Mouse (Mus musculus): ENCODE data around the gene Tbc1d1. TPM values are rescaled to one million over a fixed set of nuclear protein-coding genes. Genes with fewer than 3 reads are reported as not detected.

Tbc1d1 gene
- polyA plus RNA-seq, 1 experiment from 2014 or later, result 11.6 TPM

DNA sequence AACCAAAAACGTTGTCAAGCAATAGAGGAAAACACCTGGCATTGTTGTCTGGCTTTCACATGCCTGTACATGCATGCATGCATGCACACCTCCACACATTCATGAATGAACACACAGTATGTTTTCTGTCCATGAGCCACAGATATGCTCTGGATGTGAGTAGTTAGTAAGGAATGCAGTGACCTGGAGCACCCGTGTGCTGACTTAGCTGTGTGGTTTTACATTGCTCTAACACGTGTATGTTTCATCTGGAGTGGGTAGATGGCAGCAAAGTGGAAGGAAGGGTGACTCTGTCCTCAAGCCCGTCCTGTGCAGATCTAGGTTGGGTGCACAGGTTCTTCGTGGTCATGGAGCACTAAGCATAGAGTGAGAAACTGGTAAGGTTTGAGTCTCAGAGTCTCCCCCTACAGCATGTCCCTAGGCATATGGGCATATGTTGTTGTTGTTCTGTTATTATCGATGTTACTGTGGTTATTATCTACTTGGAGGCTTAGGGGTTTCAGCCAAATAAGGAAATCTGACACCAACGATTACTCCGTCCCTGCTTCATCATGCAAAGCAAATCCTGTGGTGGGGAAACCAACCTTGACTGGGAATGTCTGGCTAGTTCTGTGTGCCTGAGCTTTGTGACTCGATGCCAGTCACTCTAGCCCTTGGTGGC, 86.8 kb downstream of the Tbc1d1 start:
- no peak for ATAC-seq
- no peak overlapping the region for H3K4me3 ChIP-seq (ENCODE audit: low read depth, low read length)
- no peak overlapping the region for H3K27ac ChIP-seq (ENCODE audit: low read depth, low read length)
- no peak overlapping the region for H3K9ac ChIP-seq (ENCODE audit: low read length)
- no peaks in the 10 kb centered on the region; the same call in none of the 2 replicates for H3K4me1 ChIP-seq (ENCODE audit: control insufficient read depth, insufficient read depth, low read length)
- no peaks in the 10 kb centered on the region for H3K27me3 ChIP-seq (replicated peaks; ENCODE audit: control insufficient read depth, insufficient read depth, low read length)
- no peaks in the 10 kb centered on the region for H3K9me3 ChIP-seq (replicated peaks; ENCODE audit: control insufficient read depth, low read length)
- H3K4me2 ChIP-seq (ENCODE audit: low read length), result no peak overlapping the region
- DNase-seq (ENCODE audit: low spot score), result no peak
- H3K36me3 ChIP-seq (ENCODE audit: control insufficient read depth, insufficient read depth, low read length), result no peaks in the 10 kb centered on the region
- 65% methylated on average over 9 of the region's 9 CpGs for WGBS

DNA sequence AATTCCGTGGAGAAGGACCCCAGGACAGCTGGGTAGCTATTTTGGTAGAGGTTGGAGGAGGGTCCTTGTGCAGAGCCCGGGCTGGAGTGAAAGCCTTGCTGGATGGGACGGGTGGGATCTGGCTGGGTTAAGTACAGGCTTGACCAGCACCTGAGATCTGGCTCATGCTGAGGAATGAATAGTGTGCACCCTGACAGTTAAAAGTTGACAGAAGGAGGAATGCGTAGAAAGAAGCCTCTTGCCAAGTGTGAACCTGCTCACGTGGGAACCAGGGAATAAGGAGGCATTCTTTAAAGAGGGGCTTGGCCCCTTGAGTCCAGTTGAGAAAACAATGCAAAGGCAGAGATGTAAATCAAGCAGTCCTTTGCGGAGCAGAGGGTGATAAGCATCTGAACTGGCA, 87.6 kb downstream of the Tbc1d1 start:
- no peaks in the 10 kb centered on the region; the same call in none of the 2 replicates for H3K4me1 ChIP-seq (ENCODE audit: control insufficient read depth, insufficient read depth, low read length)
- no peak for DNase-seq (ENCODE audit: low spot score)

DNA sequence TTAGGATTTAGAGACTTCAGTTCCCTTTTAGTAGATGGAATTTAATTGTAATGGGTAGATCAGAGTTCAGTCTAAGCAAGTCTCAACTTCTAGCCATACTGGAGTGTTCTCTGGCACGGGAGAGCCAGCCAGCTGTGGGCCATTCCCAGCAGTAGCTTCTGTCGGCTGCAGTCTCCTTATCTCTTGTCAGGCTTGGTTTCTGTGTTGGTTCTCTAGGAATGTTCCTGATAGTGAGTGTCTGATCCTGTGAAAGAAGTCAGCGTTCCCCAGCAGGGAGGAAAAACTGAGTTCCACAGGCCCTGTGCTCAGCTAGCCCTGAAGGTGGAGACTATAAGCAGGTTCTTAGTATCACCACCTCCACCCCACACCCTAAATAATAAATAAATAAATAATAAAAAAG, 88.2 kb downstream of the Tbc1d1 start:
- Histone ChIP-seq H3K27ac (ENCODE audit: low read depth, low read length) (no peak overlapping the region), H3K36me3 (ENCODE audit: control insufficient read depth, insufficient read depth, low read length) (no peaks in the 10 kb centered on the region), H3K4me1 (ENCODE audit: control insufficient read depth, insufficient read depth, low read length) (no peaks in the 10 kb centered on the region; the same call in none of the 2 replicates), H3K9me3 (replicated peaks; ENCODE audit: control insufficient read depth, low read length) (no peaks in the 10 kb centered on the region), H3K9ac (ENCODE audit: low read length) (no peak overlapping the region), H3K4me3 (ENCODE audit: low read depth, low read length) (no peak overlapping the region), H3K27me3 (replicated peaks; ENCODE audit: control insufficient read depth, insufficient read depth, low read length) (no peaks in the 10 kb centered on the region), H3K4me2 (ENCODE audit: low read length) (no peak overlapping the region)
- ATAC-seq (no peak), DNase-seq (ENCODE audit: low spot score) (no peak)
- 38% methylated on average over 3 of the region's 3 CpGs for WGBS

More for the DNA sequence above, 87.6 kb downstream of the Tbc1d1 start:
- Histone ChIP-seq H3K9ac (ENCODE audit: low read length) (no peak overlapping the region), H3K4me2 (ENCODE audit: low read length) (no peak overlapping the region), H3K36me3 (ENCODE audit: control insufficient read depth, insufficient read depth, low read length) (no peaks in the 10 kb centered on the region), H3K27me3 (replicated peaks; ENCODE audit: control insufficient read depth, insufficient read depth, low read length) (no peaks in the 10 kb centered on the region), H3K4me3 (ENCODE audit: low read depth, low read length) (no peak overlapping the region), H3K9me3 (replicated peaks; ENCODE audit: control insufficient read depth, low read length) (no peaks in the 10 kb centered on the region), H3K27ac (ENCODE audit: low read depth, low read length) (no peak overlapping the region)
- ATAC-seq, result no peak
- WGBS, result 49% methylated on average over 6 of the region's 6 CpGs

DNA sequence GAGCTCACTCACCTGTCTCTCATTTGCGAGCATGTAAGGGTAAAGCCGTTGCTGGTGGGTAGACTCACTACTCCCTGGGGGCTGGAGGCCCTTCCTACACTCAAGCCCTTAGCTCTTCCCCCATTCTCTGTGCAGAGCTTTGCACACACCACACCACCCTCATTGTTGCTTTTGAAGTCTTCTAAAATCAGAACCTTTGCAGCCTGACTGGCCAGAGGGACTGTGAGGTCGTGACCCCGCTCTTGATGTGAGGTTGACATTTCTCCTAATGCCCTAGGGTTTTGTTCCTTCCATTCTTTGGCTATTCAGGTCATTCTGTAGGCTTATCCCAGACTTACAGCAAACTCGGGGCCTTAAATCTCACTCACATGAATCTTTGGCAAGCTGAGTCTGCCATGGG, 88.6 kb downstream of the Tbc1d1 start:
- no peak overlapping the region for H3K9ac ChIP-seq (ENCODE audit: low read length)

DNA sequence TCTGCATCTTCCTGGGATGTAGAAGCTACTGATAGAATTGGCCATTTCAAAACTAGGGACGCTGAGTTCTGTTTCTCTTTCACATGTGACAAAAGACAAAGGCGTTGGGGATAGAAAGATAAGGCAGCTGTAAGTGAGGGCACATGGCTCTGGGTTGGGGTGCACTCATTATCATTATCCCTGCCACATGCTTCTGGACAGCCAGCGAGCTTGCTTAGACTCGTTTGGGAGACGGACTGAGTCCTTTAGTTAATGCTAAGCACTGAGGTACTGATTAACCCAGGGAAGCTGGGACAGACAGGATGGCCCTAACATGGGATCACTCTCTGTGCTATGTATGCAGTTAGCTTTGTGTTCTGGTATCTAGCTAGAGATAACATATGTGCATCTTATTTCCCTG, 95.3 kb downstream of the Tbc1d1 start:
- H3K9me3 ChIP-seq (replicated peaks; ENCODE audit: control insufficient read depth, low read length), result no peaks in the 10 kb centered on the region
- H3K9ac ChIP-seq (ENCODE audit: low read length), result no peak overlapping the region
- no peaks in the 10 kb centered on the region for H3K36me3 ChIP-seq (ENCODE audit: control insufficient read depth, insufficient read depth, low read length)
- H3K27me3 ChIP-seq (replicated peaks; ENCODE audit: control insufficient read depth, insufficient read depth, low read length), result no peaks in the 10 kb centered on the region
- H3K4me3 ChIP-seq (ENCODE audit: low read depth, low read length), result no peak overlapping the region
- WGBS, result 76% methylated on average over 5 of the region's 5 CpGs
- DNase-seq (ENCODE audit: low spot score), result no peak
- peaks cover 7% of the 10 kb centered on the region; the same call in 1 of the 2 replicates for H3K4me1 ChIP-seq (ENCODE audit: control insufficient read depth, insufficient read depth, low read length)
- no peak overlapping the region for H3K4me2 ChIP-seq (ENCODE audit: low read length)
- H3K27ac ChIP-seq (ENCODE audit: low read depth, low read length), result no peak overlapping the region
- ATAC-seq, result no peak

More for the DNA sequence above, 88.6 kb downstream of the Tbc1d1 start:
- DNase-seq (ENCODE audit: low spot score) (no peak), ATAC-seq (no peak)
- Histone ChIP-seq H3K27me3 (replicated peaks; ENCODE audit: control insufficient read depth, insufficient read depth, low read length) (no peaks in the 10 kb centered on the region), H3K4me1 (ENCODE audit: control insufficient read depth, insufficient read depth, low read length) (no peaks in the 10 kb centered on the region; the same call in none of the 2 replicates), H3K4me3 (ENCODE audit: low read depth, low read length) (no peak overlapping the region), H3K36me3 (ENCODE audit: control insufficient read depth, insufficient read depth, low read length) (no peaks in the 10 kb centered on the region), H3K4me2 (ENCODE audit: low read length) (no peak overlapping the region), H3K9me3 (replicated peaks; ENCODE audit: control insufficient read depth, low read length) (no peaks in the 10 kb centered on the region), H3K27ac (ENCODE audit: low read depth, low read length) (no peak overlapping the region)
- 20% methylated on average over 5 of the region's 5 CpGs for WGBS

DNA sequence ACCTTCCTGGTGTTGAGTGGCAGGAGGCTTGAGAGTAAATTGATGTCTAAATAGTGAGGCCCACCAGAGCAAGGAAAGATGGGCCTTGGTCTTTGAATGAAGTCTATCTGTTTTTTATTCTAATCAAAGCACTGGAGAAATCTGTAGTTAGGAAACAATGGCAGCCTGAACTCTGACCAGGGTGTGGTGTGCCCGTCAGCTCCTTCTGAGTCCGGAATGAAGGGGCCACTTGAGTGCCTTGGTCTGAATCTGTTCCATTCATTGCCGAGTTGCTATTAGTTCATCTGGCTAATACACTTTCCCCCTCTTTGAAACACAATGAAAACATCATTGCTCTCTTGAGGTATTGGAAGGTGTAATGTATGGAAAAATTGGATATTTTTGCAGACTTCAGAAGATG, 98.2 kb downstream of the Tbc1d1 start:
- no peak overlapping the region for H3K4me3 ChIP-seq (ENCODE audit: low read depth, low read length)
- WGBS, result 24% methylated on average over 3 of the region's 3 CpGs
- DNase-seq (ENCODE audit: low spot score) (no peak), ATAC-seq (no peak)
- H3K36me3 ChIP-seq (ENCODE audit: control insufficient read depth, insufficient read depth, low read length), result 0 out of 2 replicates have a peak, but pooled peaks cover 4% of the 10 kb centered on the region
- no peak overlapping the region for H3K27ac ChIP-seq (ENCODE audit: low read depth, low read length)
- H3K27me3 ChIP-seq (replicated peaks; ENCODE audit: control insufficient read depth, insufficient read depth, low read length), result no peaks in the 10 kb centered on the region
- peaks cover 7% of the 10 kb centered on the region; the same call in 1 of the 2 replicates for H3K4me1 ChIP-seq (ENCODE audit: control insufficient read depth, insufficient read depth, low read length)
- H3K9me3 ChIP-seq (replicated peaks; ENCODE audit: control insufficient read depth, low read length), result no peaks in the 10 kb centered on the region
- no peak overlapping the region for H3K9ac ChIP-seq (ENCODE audit: low read length)
- no peak overlapping the region for H3K4me2 ChIP-seq (ENCODE audit: low read length)

DNA sequence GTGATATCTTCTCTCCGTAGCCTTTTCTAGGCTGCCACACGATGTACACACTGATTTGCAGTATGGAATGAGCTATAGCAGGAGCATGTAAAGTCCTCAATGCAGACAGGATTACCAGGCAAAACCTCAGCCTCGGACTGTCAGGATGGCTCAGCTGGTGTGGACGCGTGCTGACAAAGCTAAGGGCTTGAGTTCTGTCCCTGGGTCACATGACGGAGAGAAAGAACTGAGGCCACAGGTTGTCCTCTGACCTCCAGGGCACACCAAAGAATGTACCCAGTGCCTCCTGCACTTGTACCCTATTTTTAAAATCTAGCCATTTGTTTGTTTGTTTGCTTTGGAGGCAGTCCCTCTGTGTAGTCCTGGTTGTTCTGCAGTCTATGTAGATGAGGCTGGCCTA, 98.9 kb downstream of the Tbc1d1 start:
- Histone ChIP-seq H3K36me3 (ENCODE audit: control insufficient read depth, insufficient read depth, low read length) (0 out of 2 replicates have a peak, but pooled peaks cover 4% of the 10 kb centered on the region), H3K27me3 (replicated peaks; ENCODE audit: control insufficient read depth, insufficient read depth, low read length) (no peaks in the 10 kb centered on the region), H3K9me3 (replicated peaks; ENCODE audit: control insufficient read depth, low read length) (no peaks in the 10 kb centered on the region), H3K4me3 (ENCODE audit: low read depth, low read length) (no peak overlapping the region), H3K9ac (ENCODE audit: low read length) (no peak overlapping the region), H3K4me2 (ENCODE audit: low read length) (no peak overlapping the region), H3K27ac (ENCODE audit: low read depth, low read length) (no peak overlapping the region), H3K4me1 (ENCODE audit: control insufficient read depth, insufficient read depth, low read length) (peaks cover 7% of the 10 kb centered on the region; the same call in 1 of the 2 replicates)
- WGBS, result 47% methylated on average over 6 of the region's 6 CpGs
- ATAC-seq (no peak), DNase-seq (ENCODE audit: low spot score) (no peak)

DNA sequence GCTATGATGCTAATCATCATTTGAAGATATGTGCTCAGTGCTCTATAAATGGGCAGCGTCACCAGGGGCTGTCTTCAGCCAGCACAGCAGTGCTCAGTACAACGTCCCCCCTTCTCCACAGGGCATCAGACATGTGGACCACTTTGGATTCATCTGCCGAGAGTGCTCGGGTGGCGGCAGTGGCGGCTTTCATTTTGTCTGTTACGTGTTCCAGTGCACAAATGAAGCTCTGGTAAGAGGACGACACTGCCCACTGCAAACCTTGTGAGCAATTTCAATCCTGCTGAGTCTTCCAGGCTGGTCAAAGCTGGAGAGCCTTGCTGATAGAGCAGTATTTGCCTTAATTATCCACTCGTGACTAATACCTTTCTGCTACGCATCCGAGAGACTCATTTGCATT, 107.2 kb downstream of the Tbc1d1 start:
- H3K36me3 ChIP-seq (ENCODE audit: control insufficient read depth, insufficient read depth, low read length), result no peaks in the 10 kb centered on the region
- no peak overlapping the region for H3K9ac ChIP-seq (ENCODE audit: low read length)
- H3K4me2 ChIP-seq (ENCODE audit: low read length), result no peak overlapping the region
- no peaks in the 10 kb centered on the region for H3K4me1 ChIP-seq (ENCODE audit: control insufficient read depth, insufficient read depth, low read length)
- no peaks in the 10 kb centered on the region for H3K9me3 ChIP-seq (replicated peaks; ENCODE audit: control insufficient read depth, low read length)
- ATAC-seq (no peak), DNase-seq (ENCODE audit: low spot score) (no peak)
- 77% methylated on average over 11 of the region's 11 CpGs for WGBS
- H3K27me3 ChIP-seq (replicated peaks; ENCODE audit: control insufficient read depth, insufficient read depth, low read length), result no peaks in the 10 kb centered on the region
- no peak overlapping the region; the same call in 1 of the 2 replicates for H3K27ac ChIP-seq (ENCODE audit: low read depth, low read length)
- no peak overlapping the region for H3K4me3 ChIP-seq (ENCODE audit: low read depth, low read length)

DNA sequence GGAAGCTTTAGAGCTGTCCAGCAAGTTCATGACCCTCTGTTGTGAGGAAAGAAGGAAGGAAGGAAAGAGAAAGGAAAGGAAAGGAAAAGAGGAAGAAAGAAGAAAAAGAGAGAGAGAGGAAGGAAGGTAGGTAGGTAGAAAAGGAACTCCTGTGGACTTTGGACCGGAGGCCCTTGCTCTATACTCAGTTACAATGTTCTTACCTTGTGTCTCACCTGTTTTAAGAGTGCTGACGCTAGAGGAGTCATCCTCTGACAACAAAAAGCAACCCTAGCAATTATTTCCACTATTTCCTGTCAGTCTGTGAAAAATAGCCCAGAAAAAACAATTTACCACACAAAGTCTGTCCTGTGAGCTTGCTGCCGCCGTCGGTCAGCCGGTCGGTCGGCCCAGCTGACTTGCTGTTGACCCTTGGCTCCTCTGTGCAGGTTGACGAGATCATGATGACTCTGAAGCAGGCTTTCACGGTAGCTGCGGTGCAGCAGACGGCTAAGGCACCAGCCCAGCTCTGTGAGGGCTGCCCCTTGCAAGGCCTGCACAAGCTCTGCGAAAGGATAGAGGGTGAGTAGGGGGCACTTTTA, 107.9 kb downstream of the Tbc1d1 start:
- H3K9me3 ChIP-seq (replicated peaks; ENCODE audit: control insufficient read depth, low read length), result no peaks in the 10 kb centered on the region
- no peaks in the 10 kb centered on the region for H3K4me1 ChIP-seq (ENCODE audit: control insufficient read depth, insufficient read depth, low read length)
- no peak overlapping the region for H3K27ac ChIP-seq (ENCODE audit: low read depth, low read length)
- no peaks in the 10 kb centered on the region for H3K27me3 ChIP-seq (replicated peaks; ENCODE audit: control insufficient read depth, insufficient read depth, low read length)
- WGBS, result 89% methylated on average over 13 of the region's 13 CpGs
- DNase-seq (ENCODE audit: low spot score), result no peak
- H3K4me3 ChIP-seq (ENCODE audit: low read depth, low read length), result no peak overlapping the region
- H3K9ac ChIP-seq (ENCODE audit: low read length), result no peak overlapping the region
- no peak for ATAC-seq
- no peak overlapping the region for H3K4me2 ChIP-seq (ENCODE audit: low read length)
- no peaks in the 10 kb centered on the region for H3K36me3 ChIP-seq (ENCODE audit: control insufficient read depth, insufficient read depth, low read length)
